Mouse (Mus musculus) embryonic facial prominence, embryonic 10.5 days (tissue): Measurements from ENCODE around the gene Pcbp4. TPM values are rescaled to one million over a fixed set of nuclear protein-coding genes. Genes with fewer than 3 reads are reported as not detected.

Source experiments
- DNase-seq: peaks from one replicate; pipeline ENCODE4 v3.0.0-alpha.2; 2017; ENCODE audit warnings: low spot score
- H3K27ac ChIP-seq: fragments of 300-500 bp; sonication (generic); replicated peaks from 2 replicates; pipeline ENCODE4 v1.5.1; 2016; ENCODE audit warnings: mild to moderate bottlenecking
- H3K27me3 ChIP-seq: fragments of 300-500 bp; sonication (generic); replicated peaks from 2 replicates; pipeline ENCODE4 v1.6.1; 2016; ENCODE audit warnings: low read depth, mild to moderate bottlenecking; ENCODE audit not compliant: poor library complexity, severe bottlenecking
- H3K36me3 ChIP-seq: fragments of 300-500 bp; sonication (generic); replicated peaks from 2 replicates; pipeline ENCODE4 v1.6.1; 2016; ENCODE audit warnings: mild to moderate bottlenecking, moderate library complexity
- H3K4me1 ChIP-seq: fragments of 300-500 bp; sonication (generic); 2 replicates; pipeline ENCODE4 v1.6.1; 2016
- H3K4me3 ChIP-seq: fragments of 300-500 bp; sonication (generic); 2 replicates; pipeline ENCODE4 v1.5.1; 2016; ENCODE audit warnings: mild to moderate bottlenecking, moderate library complexity
- H3K9me3 ChIP-seq: fragments of 300-500 bp; sonication (generic); 2 replicates; pipeline ENCODE4 v1.6.1; 2016; ENCODE audit warnings: mild to moderate bottlenecking
- WGBS: fragments of 180-500 bp; shearing (Covaris S2); methylation state at CpG from one replicate; pipeline ENCODE4 v1.1.7; 2016; 5-methylcytosine and 5-hydroxymethylcytosine counted together
- polyA plus RNA-seq: library from polyadenylated mRNA; unstranded; fragments of >200 nt; fragmentation: Nextera tagmentation; extraction: Ambion mirVana; gene quantifications from 2 replicates; pipeline ENCODE4 v1.2.1, GENCODE M21; 2016

Gene Pcbp4
- polyA plus RNA-seq, 1 experiment from 2014 or later: 320 TPM

DNA sequence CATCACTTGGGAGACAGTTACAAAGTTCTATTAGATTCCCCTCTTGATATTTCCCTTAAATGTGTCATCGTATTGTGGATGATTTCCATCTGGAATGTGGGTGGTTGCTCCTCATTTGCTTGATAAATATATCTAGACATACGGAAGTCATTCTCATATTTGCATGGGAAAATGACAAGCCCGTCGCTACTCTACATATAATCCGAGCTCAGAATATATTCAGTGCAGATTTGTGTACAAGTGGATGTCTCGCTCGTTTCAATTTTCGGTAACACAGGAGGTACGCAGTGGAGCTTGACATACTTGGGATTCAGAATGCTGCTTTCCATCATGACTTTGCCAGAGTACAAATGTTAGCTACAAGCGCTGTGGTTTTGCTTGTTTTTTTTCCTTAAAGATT lies 56.3 kb downstream of the Pcbp4 start:
- Histone ChIP-seq H3K4me1 (no peaks in the 10 kb centered on the region), H3K4me3 (no peak overlapping the region), H3K9me3 (no peaks in the 10 kb centered on the region), H3K27ac (no peak overlapping the region), H3K36me3 (no peaks in the 10 kb centered on the region), H3K27me3 (no peaks in the 10 kb centered on the region)
- 95% methylated on average over 10 of the region's 10 CpGs for WGBS
- DNase-seq: no peak

DNA sequence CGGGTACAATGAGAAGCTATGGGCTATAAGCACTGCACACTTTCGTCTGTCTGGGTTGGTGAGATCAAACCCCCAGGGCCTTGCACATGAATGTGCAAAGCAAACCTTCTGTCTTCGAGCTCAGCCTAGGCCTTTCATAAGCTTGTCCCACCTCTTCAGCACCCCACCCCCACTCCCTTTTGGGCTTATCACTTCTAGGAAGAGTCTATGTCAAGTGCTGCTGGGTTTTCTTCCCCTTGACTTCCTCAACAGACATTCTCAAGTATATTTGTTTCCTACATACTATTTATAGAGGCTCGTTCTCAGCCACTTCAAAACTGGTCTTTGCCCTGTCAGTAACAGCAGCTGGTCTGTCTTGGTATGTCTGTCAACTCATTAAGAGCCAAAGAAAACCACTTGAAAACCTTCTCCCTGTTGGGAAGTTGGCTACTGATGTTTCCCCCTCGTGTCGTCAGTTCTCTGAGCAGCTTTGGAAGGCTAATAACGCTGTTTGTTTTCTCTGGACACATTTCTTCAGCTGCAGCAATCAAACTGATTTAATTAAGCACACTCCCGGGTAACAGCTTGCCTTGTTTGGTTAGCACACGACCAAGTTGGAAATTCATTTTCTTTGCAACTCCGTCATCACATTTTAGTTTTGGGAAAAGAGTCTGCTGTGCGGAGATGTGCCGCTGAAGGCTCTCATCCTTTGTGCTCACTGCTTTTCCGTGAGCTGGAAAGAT lies 59.8 kb downstream of the Pcbp4 start:
- H3K27ac ChIP-seq: no peak overlapping the region
- no peaks in the 10 kb centered on the region for H3K9me3 ChIP-seq
- H3K36me3 ChIP-seq: no peaks in the 10 kb centered on the region
- WGBS: 76% methylated on average over 13 of the region's 13 CpGs
- H3K27me3 ChIP-seq: no peaks in the 10 kb centered on the region
- no peak for DNase-seq
- no peak overlapping the region for H3K4me3 ChIP-seq
- H3K4me1 ChIP-seq: no peaks in the 10 kb centered on the region

DNA sequence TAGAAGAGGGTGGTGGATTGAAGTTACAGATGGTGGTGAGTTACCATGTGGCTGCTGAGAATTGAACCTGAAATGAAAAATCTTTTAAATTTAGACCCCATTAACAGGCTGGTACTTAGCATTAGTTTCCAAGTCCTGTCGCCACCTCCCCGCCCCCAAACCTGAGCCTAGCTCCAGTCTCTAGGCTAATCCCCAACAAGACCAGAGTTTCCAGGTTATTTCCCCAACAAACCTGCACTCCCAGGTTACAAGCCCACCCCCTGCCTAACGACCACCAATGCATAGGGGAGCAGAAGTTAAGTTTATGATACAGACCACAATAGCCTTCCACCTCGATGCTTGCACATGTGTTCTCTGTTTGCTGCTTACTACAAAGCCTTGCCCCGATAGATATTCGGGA lies 60.5 kb downstream of the Pcbp4 start:
- Histone ChIP-seq H3K4me1 (no peaks in the 10 kb centered on the region), H3K27ac (no peak overlapping the region), H3K4me3 (no peak overlapping the region), H3K27me3 (no peaks in the 10 kb centered on the region), H3K36me3 (no peaks in the 10 kb centered on the region), H3K9me3 (no peaks in the 10 kb centered on the region)
- DNase-seq: no peak
- WGBS: 78% methylated on average over 6 of the region's 6 CpGs

Other genes with a start within 250 kb of the Pcbp4 start
- gene Tlr9, start 230.7 kb upstream of the Pcbp4 start, polyA plus RNA-seq: not detected in 2 replicates
- gene Alas1, start 204.6 kb upstream of the Pcbp4 start, polyA plus RNA-seq: 72.1 and 80.7 TPM in 2 replicates
- gene Poc1a, start 172.2 kb upstream of the Pcbp4 start, polyA plus RNA-seq: 39.9 and 46.4 TPM in 2 replicates
- gene Dusp7, start 84.7 kb upstream of the Pcbp4 start, polyA plus RNA-seq: 29.5 and 30.8 TPM in 2 replicates
- 1,047 and 1,078 TPM in 2 replicates for gene Rpl29, start 23.8 kb upstream of the Pcbp4 start, polyA plus RNA-seq
- gene Acy1, start 15.0 kb upstream of the Pcbp4 start, polyA plus RNA-seq: 43.2 and 46.1 TPM in 2 replicates
- 6.0 and 6.4 TPM in 2 replicates for gene Abhd14b, start 5.8 kb upstream of the Pcbp4 start, polyA plus RNA-seq
- 40.1 and 40.4 TPM in 2 replicates for gene Abhd14a, start 5.6 kb upstream of the Pcbp4 start, polyA plus RNA-seq
- gene Gpr62, start 12.6 kb downstream of the Pcbp4 start, polyA plus RNA-seq: 0.16 and 0.55 TPM in 2 replicates
- 77.5 and 83.8 TPM in 2 replicates for gene Rrp9, start 22.7 kb downstream of the Pcbp4 start, polyA plus RNA-seq
- gene Parp3, start 23.7 kb downstream of the Pcbp4 start, polyA plus RNA-seq: 1.6 and 3.2 TPM in 2 replicates
- gene Iqcf1, start 46.7 kb downstream of the Pcbp4 start, polyA plus RNA-seq: not detected in 2 replicates
- not detected in 2 replicates for gene Iqcf5, start 61.3 kb downstream of the Pcbp4 start, polyA plus RNA-seq
- gene Iqcf3, start 108.3 kb downstream of the Pcbp4 start, polyA plus RNA-seq: not detected in 2 replicates
- not detected in 2 replicates for gene Iqcf4, start 117.7 kb downstream of the Pcbp4 start, polyA plus RNA-seq
- not detected in 2 replicates for gene Iqcf6, start 173.3 kb downstream of the Pcbp4 start, polyA plus RNA-seq
- 5.8 and 8.3 TPM in 2 replicates for gene Grm2, start 202.8 kb downstream of the Pcbp4 start, polyA plus RNA-seq
- 27.4 and 28.7 TPM in 2 replicates for gene Tex264, start 232.6 kb downstream of the Pcbp4 start, polyA plus RNA-seq